Mouse (Mus musculus) embryonic facial prominence, embryonic 15.5 days (tissue): ENCODE data around the gene Srrd. TPM values are rescaled to one million over a fixed set of nuclear protein-coding genes. Genes with fewer than 3 reads are reported as not detected.
"Not testable (repeated sequence)": the region's sequence is repeated elsewhere in the genome, so short reads cannot be mapped to it uniquely, and the experiment has no call there.

Experiments used
- ATAC-seq: fragments of 200-750 bp; cut with Nextera tagmentation; 2 replicates; pipeline ENCODE4 v1.8.0; 2017; ENCODE audit warnings: low read depth, moderate TSS enrichment; ENCODE audit not compliant: insufficient number of reproducible peaks, low FRiP score, low TSS enrichment
- H3K27ac ChIP-seq: fragments of 300-500 bp; sonication (generic); replicated peaks from 2 replicates; pipeline ENCODE4 v1.5.1; 2015; ENCODE audit warnings: mild to moderate bottlenecking, inconsistent platforms
- H3K27me3 ChIP-seq: fragments of 300-500 bp; sonication (generic); 2 replicates; pipeline ENCODE4 v1.6.1; 2015; ENCODE audit warnings: inconsistent platforms
- H3K36me3 ChIP-seq: fragments of 300-500 bp; sonication (generic); 2 replicates; pipeline ENCODE4 v1.6.1; 2015; ENCODE audit warnings: mild to moderate bottlenecking, inconsistent platforms
- H3K4me1 ChIP-seq: fragments of 300-500 bp; sonication (generic); 2 replicates; pipeline ENCODE4 v1.6.1; 2015; ENCODE audit warnings: inconsistent platforms
- H3K4me2 ChIP-seq: fragments of 300-500 bp; sonication (generic); replicated peaks from 2 replicates; pipeline ENCODE4 v1.6.1; 2015; ENCODE audit warnings: mild to moderate bottlenecking, inconsistent platforms
- H3K4me3 ChIP-seq: fragments of 300-500 bp; sonication (generic); replicated peaks from 2 replicates; pipeline ENCODE4 v1.5.1; 2015; ENCODE audit warnings: mild to moderate bottlenecking, inconsistent platforms
- H3K9ac ChIP-seq: fragments of 300-500 bp; sonication (generic); 2 replicates; pipeline ENCODE4 v1.6.1; 2015; ENCODE audit warnings: inconsistent platforms
- H3K9me3 ChIP-seq: fragments of 300-500 bp; sonication (generic); replicated peaks from 2 replicates; pipeline ENCODE4 v1.6.1; 2016; ENCODE audit warnings: inconsistent platforms
- WGBS: fragments of 180-500 bp; shearing (Covaris S2); methylation state at CpG from one replicate; pipeline ENCODE4 v1.1.7; 2015; 5-methylcytosine and 5-hydroxymethylcytosine counted together
- polyA plus RNA-seq: library from polyadenylated mRNA; unstranded; fragments of >200 nt; fragmentation: Nextera tagmentation; extraction: Ambion mirVana; gene quantifications from 2 replicates; pipeline ENCODE4 v1.2.1, GENCODE M21; 2015

Srrd gene
- polyA plus RNA-seq, 1 experiment from 2014 or later: 46.6 TPM

DNA sequence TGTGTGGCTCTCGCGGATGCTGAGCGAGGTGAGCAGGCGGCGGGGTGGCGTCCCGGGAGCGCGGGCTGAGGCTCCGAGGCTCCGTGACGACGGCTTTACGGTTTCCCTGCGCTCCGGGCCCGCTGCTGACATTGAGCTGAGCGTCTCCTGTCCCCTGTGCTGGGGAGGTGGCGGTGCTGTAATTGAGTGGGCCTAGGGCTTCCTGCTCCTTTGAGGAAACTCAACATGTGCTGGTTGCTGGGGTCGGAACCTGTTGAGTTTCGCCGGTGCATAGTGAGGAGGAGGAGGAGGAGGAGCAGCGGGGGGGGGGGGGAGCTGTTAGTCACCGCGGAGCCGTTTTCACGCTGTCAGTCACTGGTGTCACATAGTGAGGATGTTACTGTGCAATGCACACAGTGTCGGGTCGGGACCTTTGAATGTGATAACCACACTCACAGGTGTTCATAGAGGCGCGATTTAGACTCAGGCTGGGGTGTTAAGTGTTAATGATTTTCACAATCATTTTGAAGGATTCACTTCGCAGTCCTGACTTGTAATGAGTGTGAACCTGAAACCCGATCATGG is 16.3 kb downstream of the Srrd start:
- Histone ChIP-seq H3K36me3 (peaks cover 40% of the 10 kb centered on the region), H3K9me3 (no peaks in the 10 kb centered on the region), H3K4me1 (peaks cover 30% of the 10 kb centered on the region), H3K4me2 (peak overlapping the region; percentile 65), H3K27me3 (no peaks in the 10 kb centered on the region), H3K4me3 (peak overlapping the region; percentile 94), H3K9ac (peak overlapping the region; percentile 75), H3K27ac (peak overlapping the region; percentile 80; the same call in 1 of the 2 replicates)
- WGBS: 2% methylated on average over 32 of the region's 33 CpGs
- 0 out of 2 replicates have a peak, but pooled peaks have one; percentile 7 for ATAC-seq

- Histone ChIP-seq H3K27ac (peak within 1 kb of the TSS; percentile 80), H3K9ac (peak within 1 kb of the TSS; percentile 75), H3K4me1 (peaks cover 30% of the 10 kb centered on the region), H3K9me3 (no peaks in the 10 kb centered on the region), H3K4me3 (peak within 1 kb of the TSS; percentile 94), H3K4me2 (peak within 1 kb of the TSS; percentile 65), H3K36me3 (peaks cover 33% of the 10 kb centered on the region), H3K27me3 (no peaks in the 10 kb centered on the region)
- peak; percentile 82 for ATAC-seq
- 7% methylated on average over 48 of the region's 48 CpGs for WGBS
These were observed 17.0 kb downstream of the Srrd start, which contains the start of gene Tfip11 for GRCm38 (mm10) chr5:112325546-112326445. TSS of gene Tfip11 (plus strand) at chr5:112326358.

DNA sequence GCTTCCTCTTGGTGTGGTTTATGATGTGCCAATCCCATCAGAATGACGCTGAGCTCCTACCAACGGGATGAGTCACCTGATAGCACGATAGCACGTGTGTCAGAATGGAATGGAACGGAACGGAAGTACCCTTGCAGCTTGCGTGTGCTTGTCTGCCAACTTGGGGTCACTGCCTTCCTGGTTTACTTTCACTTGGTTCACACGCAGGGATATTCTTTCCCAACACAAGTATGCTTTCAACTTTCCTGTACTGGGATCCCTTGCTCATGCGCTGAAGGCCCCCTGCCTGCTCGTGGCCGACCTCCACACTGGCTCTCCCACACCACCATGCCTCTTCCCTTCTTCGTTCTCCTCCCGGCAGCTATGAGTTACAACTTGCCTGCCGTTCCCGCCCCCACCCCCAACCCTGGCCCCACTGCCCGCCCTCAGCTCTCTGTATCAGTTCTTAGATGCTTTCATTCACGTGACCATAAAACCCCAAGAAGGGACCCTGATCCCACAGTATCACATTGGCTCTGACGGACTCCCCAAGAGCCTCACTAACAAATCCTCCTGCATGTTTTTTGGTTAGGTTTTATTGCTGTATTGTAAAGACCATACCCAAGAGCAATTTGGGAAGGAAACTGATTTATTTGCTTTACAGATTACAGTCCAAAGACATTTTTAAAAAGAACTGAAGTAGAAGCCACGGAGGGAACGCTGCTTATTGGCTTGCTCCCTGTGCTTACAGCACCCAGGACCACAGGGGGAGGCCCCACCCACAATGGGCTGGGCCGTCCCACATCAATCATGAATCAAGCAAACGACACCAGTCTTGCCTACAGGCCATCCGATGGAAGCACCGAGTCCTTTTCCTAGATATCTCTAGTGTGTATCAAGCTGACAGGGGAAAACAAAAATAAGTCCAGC is 17.9 kb downstream of the Srrd start:
- H3K4me3 ChIP-seq: peak overlapping the region; percentile 94
- no peaks in the 10 kb centered on the region for H3K9me3 ChIP-seq
- 22% methylated on average over 24 of the region's 24 CpGs for WGBS
- no peak overlapping the region for H3K9ac ChIP-seq
- peak overlapping the region; percentile 65 for H3K4me2 ChIP-seq
- ATAC-seq: no peak
- H3K27me3 ChIP-seq: no peaks in the 10 kb centered on the region
- peaks cover 30% of the 10 kb centered on the region for H3K4me1 ChIP-seq
- H3K27ac ChIP-seq: peak overlapping the region; percentile 80
- H3K36me3 ChIP-seq: peaks cover 24% of the 10 kb centered on the region

DNA sequence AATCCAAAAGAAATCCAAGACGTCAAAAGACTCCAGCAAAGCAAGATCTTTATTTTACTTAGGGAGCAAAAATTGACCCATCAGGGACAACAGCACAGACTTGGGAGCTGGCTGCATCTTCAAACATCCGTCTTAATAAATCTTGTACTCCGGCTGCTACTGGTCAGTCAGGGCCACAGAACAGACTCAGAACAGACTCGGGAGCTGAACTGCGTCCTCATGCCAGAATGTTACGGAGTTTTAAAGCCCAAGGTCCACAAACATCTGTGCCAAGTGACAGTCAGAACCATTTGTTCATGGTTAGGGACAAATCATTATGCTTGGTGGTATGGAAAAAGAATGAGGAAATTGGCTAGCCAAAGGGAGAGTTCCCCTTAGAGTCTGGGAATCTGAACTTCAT is 19.6 kb downstream of the Srrd start:
- ATAC-seq: no peak
- no peak overlapping the region for H3K4me3 ChIP-seq
- H3K36me3 ChIP-seq: peaks cover 8% of the 10 kb centered on the region; the same call in 1 of the 2 replicates
- no peaks in the 10 kb centered on the region for H3K27me3 ChIP-seq
- H3K4me2 ChIP-seq: no peak overlapping the region
- 81% methylated on average over 6 of the region's 6 CpGs for WGBS
- no peaks in the 10 kb centered on the region for H3K9me3 ChIP-seq
- H3K9ac ChIP-seq: no peak overlapping the region
- H3K27ac ChIP-seq: no peak overlapping the region
- peaks cover 30% of the 10 kb centered on the region for H3K4me1 ChIP-seq

DNA sequence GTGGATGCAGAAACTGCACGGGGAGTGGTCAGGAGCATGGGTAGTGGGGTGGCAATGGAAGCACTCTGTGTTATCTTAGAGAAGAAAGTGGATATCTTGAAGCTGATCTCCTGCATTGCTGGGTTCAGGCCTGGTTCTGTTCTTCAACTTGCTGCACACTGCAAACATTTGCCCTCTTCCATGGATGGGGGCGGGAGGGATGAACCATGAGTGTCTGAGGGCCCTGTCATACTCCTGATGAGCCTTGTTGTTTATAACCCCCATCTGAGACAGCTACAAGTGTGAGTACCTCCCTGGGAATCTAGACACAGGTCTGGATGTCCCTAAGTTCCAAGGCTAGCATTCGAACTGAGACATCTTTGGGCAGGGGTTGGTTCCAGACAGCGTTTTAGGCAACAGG is 21.5 kb downstream of the Srrd start:
- no peak for ATAC-seq
- Histone ChIP-seq H3K9ac (no peak overlapping the region), H3K36me3 (0 out of 2 replicates have a peak, but pooled peaks cover 4% of the 10 kb centered on the region), H3K4me2 (no peak overlapping the region), H3K4me3 (no peak overlapping the region), H3K9me3 (no peaks in the 10 kb centered on the region), H3K27ac (no peak overlapping the region), H3K4me1 (peaks cover 15% of the 10 kb centered on the region; the same call in 1 of the 2 replicates), H3K27me3 (no peaks in the 10 kb centered on the region)
- 73% methylated on average over 4 of the region's 4 CpGs for WGBS

GRCm38 (mm10) chr5:112320936-112321335 is 21.9 kb downstream of the Srrd start:
- 40% methylated on average over 6 of the region's 6 CpGs for WGBS
- Histone ChIP-seq H3K9ac (no peak overlapping the region), H3K4me3 (no peak overlapping the region), H3K27ac (no peak overlapping the region), H3K36me3 (0 out of 2 replicates have a peak, but pooled peaks cover 9% of the 10 kb centered on the region), H3K4me1 (peaks cover 15% of the 10 kb centered on the region; the same call in 1 of the 2 replicates), H3K4me2 (no peak overlapping the region), H3K27me3 (no peaks in the 10 kb centered on the region), H3K9me3 (no peaks in the 10 kb centered on the region)
- ATAC-seq: no peak

GRCm38 (mm10) chr5:112320379-112320778 is 22.5 kb downstream of the Srrd start:
- no peak overlapping the region for H3K9ac ChIP-seq
- H3K4me1 ChIP-seq: peaks cover 11% of the 10 kb centered on the region; the same call in 1 of the 2 replicates
- 68% methylated on average over 5 of the region's 5 CpGs for WGBS
- no peak overlapping the region for H3K4me3 ChIP-seq
- no peaks in the 10 kb centered on the region for H3K27me3 ChIP-seq
- H3K36me3 ChIP-seq: 0 out of 2 replicates have a peak, but pooled peaks cover 14% of the 10 kb centered on the region
- H3K4me2 ChIP-seq: no peak overlapping the region
- H3K9me3 ChIP-seq: no peaks in the 10 kb centered on the region
- ATAC-seq: no peak
- no peak overlapping the region for H3K27ac ChIP-seq

DNA sequence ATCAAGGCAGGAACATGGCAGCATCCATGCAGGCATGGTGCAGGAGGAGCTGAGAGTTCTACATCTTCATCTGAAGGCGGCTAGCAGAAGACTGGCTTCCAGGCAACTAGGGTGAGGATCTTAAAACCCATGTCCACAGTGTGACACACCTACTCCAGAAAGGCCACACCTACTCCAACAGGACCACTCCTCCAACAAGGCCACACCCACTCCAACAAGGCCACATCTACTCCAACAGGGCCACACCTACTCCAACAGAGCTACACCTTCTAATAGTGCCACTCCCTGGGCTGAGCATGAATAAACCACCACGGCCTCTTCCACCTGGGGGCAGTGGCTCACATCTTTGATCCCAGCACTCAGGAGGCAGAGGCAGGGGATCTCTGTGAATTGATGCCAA is 23.5 kb downstream of the Srrd start:
- H3K9me3 ChIP-seq, H3K4me3 ChIP-seq, H3K9ac ChIP-seq, ATAC-seq, H3K4me1 ChIP-seq, H3K27me3 ChIP-seq, H3K27ac ChIP-seq, H3K4me2 ChIP-seq: not testable (repeated sequence)
- 57% methylated on average over 2 of the region's 2 CpGs for WGBS
- 0 out of 2 replicates have a peak, but pooled peaks cover 17% of the 10 kb centered on the region for H3K36me3 ChIP-seq

DNA sequence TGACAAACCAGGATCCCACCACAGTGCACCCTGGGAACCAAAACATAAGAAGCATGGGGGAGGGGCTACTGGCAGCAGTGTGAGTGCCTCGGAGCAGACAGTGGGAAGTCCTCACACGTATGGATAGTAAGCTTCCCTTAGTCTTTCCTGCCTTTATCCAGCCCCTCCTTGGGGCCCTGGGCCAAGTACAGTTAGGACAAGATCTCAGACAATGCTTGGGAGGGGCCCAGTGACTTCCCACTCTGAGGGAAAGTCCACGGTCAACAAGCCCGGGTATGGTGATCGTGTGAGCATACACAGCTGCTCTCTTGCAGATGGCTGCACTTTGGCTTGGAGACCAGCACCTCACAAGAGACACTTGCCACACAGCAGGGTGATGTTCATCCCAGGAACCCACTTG is 25.5 kb downstream of the Srrd start:
- WGBS: 61% methylated on average over 5 of the region's 5 CpGs
- Histone ChIP-seq H3K4me3 (no peak overlapping the region), H3K9ac (no peak overlapping the region), H3K4me1 (no peaks in the 10 kb centered on the region), H3K4me2 (no peak overlapping the region), H3K9me3 (no peaks in the 10 kb centered on the region), H3K36me3 (peaks cover 35% of the 10 kb centered on the region), H3K27ac (no peak overlapping the region), H3K27me3 (no peaks in the 10 kb centered on the region)
- no peak for ATAC-seq

DNA sequence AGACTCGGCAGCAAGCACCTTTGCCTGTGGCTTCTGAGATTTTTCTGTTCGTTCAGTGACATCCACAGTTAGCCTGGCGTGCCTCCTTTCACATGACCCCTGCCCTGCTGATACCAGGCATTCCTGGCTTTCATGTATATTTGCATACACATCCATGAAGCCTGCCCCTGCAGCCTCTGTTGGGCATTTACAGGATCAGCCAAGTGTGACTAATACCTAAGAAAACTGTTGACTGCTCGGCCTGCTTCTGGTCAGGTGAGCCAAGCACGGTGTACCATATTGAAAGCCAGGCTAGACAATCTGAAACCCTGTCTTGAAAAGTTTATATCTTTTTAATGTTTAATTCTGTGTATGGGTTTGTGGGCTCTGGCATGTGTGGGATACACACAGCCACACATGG is 26.4 kb downstream of the Srrd start:
- ATAC-seq: no peak
- Histone ChIP-seq H3K4me3 (no peak overlapping the region), H3K9me3 (no peaks in the 10 kb centered on the region), H3K4me2 (no peak overlapping the region), H3K27ac (no peak overlapping the region), H3K9ac (no peak overlapping the region), H3K4me1 (no peaks in the 10 kb centered on the region), H3K36me3 (peaks cover 36% of the 10 kb centered on the region), H3K27me3 (no peaks in the 10 kb centered on the region)
- 71% methylated on average over 5 of the region's 5 CpGs for WGBS
